In the genomic region with DNA sequence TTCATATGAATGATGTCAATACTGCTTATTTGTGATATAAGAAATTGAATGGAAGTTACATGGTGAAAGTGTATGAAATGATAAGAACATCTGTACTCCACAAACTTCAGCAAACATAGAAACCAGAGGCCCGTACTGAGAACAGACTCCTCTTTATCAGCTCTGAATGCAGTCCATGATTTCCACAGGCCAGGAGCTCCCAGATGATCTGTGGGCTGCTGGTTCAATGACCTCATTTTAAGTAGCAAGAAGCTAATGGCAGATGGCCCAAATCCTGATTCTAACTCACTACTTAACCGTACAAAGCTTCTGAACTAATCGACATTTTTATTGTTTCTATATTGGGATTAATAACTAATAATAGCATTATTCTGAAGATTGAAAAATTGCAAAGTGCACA, we compare ENCODE assay signal across 21 mouse cellular contexts. TPM values are rescaled to one million over a fixed set of nuclear protein-coding genes. Genes with fewer than 3 reads are reported as not detected.
DNase-seq lines count a peak whose midpoint lies in the region; ATAC-seq and TF ChIP-seq lines count a peak whose summit lies in the region.
"Had no signal": no experiment of that assay in that cellular context is flagged by ENCODE, and none has a peak within 500 bp of the region (broad histone marks: within the 10 kb centered on the region; RNA-seq: fewer than 3 reads in every experiment).

No protein-coding gene starts in this region.

- TF ChIP-seq POLR2A in liver, adult 2 months (IDR thresholded peaks at IDR 0.05; ENCODE audit: extremely low read depth, insufficient read depth, low read length) = no peak

- H3K4me2 ChIP-seq in heart, embryonic 11.5 days = no peak overlapping the region
- no peak overlapping the region for H3K4me2 ChIP-seq in neural tube, embryonic 15.5 days
- H3K4me2 ChIP-seq: embryonic facial prominence, embryonic 13.5 days; forebrain, embryonic 13.5 days; hindbrain, embryonic 14.5 days; intestine, embryonic 15.5 days had no signal

- no peaks in the 10 kb centered on the region for H3K4me1 ChIP-seq in heart, embryonic 11.5 days (ENCODE audit: control insufficient read depth, insufficient read depth, low read length)
- H3K4me1 ChIP-seq in liver, adult 2 months (ENCODE audit: control insufficient read depth, insufficient read depth, low read length) = no peaks in the 10 kb centered on the region
- peaks cover 6% of the 10 kb centered on the region; the same call in 1 of the 2 replicates for H3K4me1 ChIP-seq in neural tube, embryonic 15.5 days
- H3K4me1 ChIP-seq in limb, embryonic 10.5 days = peaks cover 28% of the 10 kb centered on the region
- H3K4me1 ChIP-seq: forebrain, embryonic 13.5 days; intestine, embryonic 15.5 days had no signal

- H3K4me3 ChIP-seq in heart, embryonic 11.5 days (ENCODE audit: low read depth, low read length) = no peak overlapping the region
- no peak overlapping the region for H3K4me3 ChIP-seq in liver, adult 2 months (ENCODE audit: insufficient read depth, low read depth, low read length)
- no peak overlapping the region for H3K4me3 ChIP-seq in neural tube, embryonic 15.5 days (replicated peaks)
- no peak overlapping the region for H3K4me3 ChIP-seq in limb, embryonic 10.5 days
- H3K4me3 ChIP-seq: embryonic facial prominence, embryonic 13.5 days; forebrain, embryonic 13.5 days; heart, adult 2 months; hindbrain, embryonic 10.5 days; intestine, embryonic 15.5 days had no signal

- H3K27ac ChIP-seq in heart, embryonic 11.5 days (ENCODE audit: low read depth, low read length) = no peak overlapping the region
- no peak overlapping the region for H3K27ac ChIP-seq in liver, adult 2 months (replicated peaks; ENCODE audit: insufficient read depth, low read depth, low read length)
- no peak overlapping the region for H3K27ac ChIP-seq in neural tube, embryonic 15.5 days (replicated peaks)
- H3K27ac ChIP-seq in limb, embryonic 10.5 days = no peak overlapping the region
- H3K27ac ChIP-seq: forebrain, embryonic 13.5 days; heart, adult 2 months; hindbrain, embryonic 10.5 days; hindbrain, embryonic 14.5 days; intestine, embryonic 15.5 days had no signal

- no peaks in the 10 kb centered on the region for H3K27me3 ChIP-seq in heart, embryonic 11.5 days (ENCODE audit: control insufficient read depth, insufficient read depth, low read length)
- H3K27me3 ChIP-seq in liver, adult 2 months (ENCODE audit: control insufficient read depth, insufficient read depth, low read length) = no peaks in the 10 kb centered on the region
- no peaks in the 10 kb centered on the region for H3K27me3 ChIP-seq in neural tube, embryonic 15.5 days (replicated peaks)
- no peaks in the 10 kb centered on the region for H3K27me3 ChIP-seq in limb, embryonic 10.5 days (ENCODE audit: low read depth, poor library complexity, severe bottlenecking)
- H3K27me3 ChIP-seq: embryonic facial prominence, embryonic 13.5 days; forebrain, embryonic 13.5 days; intestine, embryonic 15.5 days had no signal

- peak; percentile 94 for DNase-seq in heart, adult 11 months
- peak; percentile 9 for DNase-seq in liver, adult 2 months (ENCODE audit: extremely low read depth, low read depth, low spot score)
- no peak for DNase-seq in liver
- peak; percentile 11 to 23 for DNase-seq in heart, postnatal 14 days
- no peak for DNase-seq in layer of hippocampus, postnatal 36 days
- DNase-seq in limb, embryonic 10.5 days (ENCODE audit: low spot score) = no peak
- DNase-seq: adrenal gland, adult 2 months; adrenal gland, postnatal 25 days; cerebellum, adult 2 months; cerebellum, postnatal 25 days; gastrocnemius, postnatal 36 days; kidney, adult 18-20 months had no signal

- 54% methylated on average over 3 of the region's 3 CpGs for WGBS in heart, embryonic 11.5 days (ENCODE audit: insufficient replicate concordance)
- WGBS in liver, adult 2 months = 81% methylated on average over 3 of the region's 3 CpGs
- WGBS in neural tube, embryonic 15.5 days = 76% methylated on average over 3 of the region's 3 CpGs
- 89% methylated on average over 3 of the region's 3 CpGs for WGBS in limb, embryonic 10.5 days

- H3K36me3 ChIP-seq in heart, embryonic 11.5 days (ENCODE audit: control insufficient read depth, insufficient read depth, low read length) = no peaks in the 10 kb centered on the region
- no peaks in the 10 kb centered on the region for H3K36me3 ChIP-seq in liver, adult 2 months (ENCODE audit: control insufficient read depth, insufficient read depth, low read length)
- no peaks in the 10 kb centered on the region for H3K36me3 ChIP-seq in neural tube, embryonic 15.5 days
- H3K36me3 ChIP-seq in limb, embryonic 10.5 days = peaks cover 85% of the 10 kb centered on the region
- H3K36me3 ChIP-seq: embryonic facial prominence, embryonic 13.5 days; intestine, embryonic 15.5 days had no signal

- ATAC-seq in heart, embryonic 11.5 days (replicated peaks; ENCODE audit: insufficient number of reproducible peaks, low FRiP score, low TSS enrichment) = no peak
- ATAC-seq in neural tube, embryonic 15.5 days (ENCODE audit: low FRiP score) = no peak
- ATAC-seq: forebrain, embryonic 13.5 days; intestine, embryonic 15.5 days had no signal

- intact Hi-C loops in heart, postnatal 14 days (cut with DNase I) = no loop called here

- no peak for TF ChIP-seq CTCF in liver, adult 2 months (IDR thresholded peaks at IDR 0.05; ENCODE audit: low read depth, low read length)

- H3K9ac ChIP-seq in heart, embryonic 11.5 days (ENCODE audit: low read depth, low read length) = no peak overlapping the region
- H3K9ac ChIP-seq in liver, adult 2 months (ENCODE audit: low read depth, low read length) = no peak overlapping the region
- H3K9ac ChIP-seq in neural tube, embryonic 15.5 days (replicated peaks) = no peak overlapping the region
- H3K9ac ChIP-seq: embryonic facial prominence, embryonic 13.5 days; forebrain, embryonic 13.5 days; hindbrain, embryonic 14.5 days; intestine, embryonic 15.5 days had no signal

- H3K79me2 ChIP-seq in liver, adult 2 months (ENCODE audit: control insufficient read depth, insufficient read depth, low read length) = no peaks in the 10 kb centered on the region

- no peaks in the 10 kb centered on the region for H3K9me3 ChIP-seq in heart, embryonic 11.5 days (replicated peaks; ENCODE audit: control insufficient read depth, low read length)
- H3K9me3 ChIP-seq in neural tube, embryonic 15.5 days (replicated peaks) = no peaks in the 10 kb centered on the region
- no peaks in the 10 kb centered on the region for H3K9me3 ChIP-seq in limb, embryonic 10.5 days (replicated peaks)
- H3K9me3 ChIP-seq: embryonic facial prominence, embryonic 13.5 days; forebrain, embryonic 13.5 days; hindbrain, embryonic 10.5 days; intestine, embryonic 15.5 days had no signal

RNA-seq across cellular contexts. Expression of gene Frzb, which starts 33.0 kb away (rescaled TPM):
- 8.6 and 10.1 TPM in 2 replicates for polyA plus RNA-seq in heart, embryonic 11.5 days (2014; fragmentation: Nextera tagmentation; extraction: Ambion mirVana)
- total RNA-seq in liver, adult 2 months (2014; rRNA removed) = 0.74 and 1.6 TPM in 2 replicates
- 0.75 and 1.0 TPM in 2 replicates for polyA plus RNA-seq in liver, adult 2 months (2012; rRNA removed)
- 1 to 10 TPM; 5.4 to 6.0 TPM for total RNA-seq in heart, postnatal 14 days (2021)
- 10 to 100 TPM; 34.4 to 37.4 TPM for total RNA-seq in layer of hippocampus, postnatal 36 days (2021)
- polyA plus RNA-seq in neural tube, embryonic 15.5 days (2015; fragmentation: Nextera tagmentation; extraction: Ambion mirVana) = 40.3 and 44.0 TPM in 2 replicates
- 87.4 and 111 TPM in 2 replicates for polyA plus RNA-seq in limb, embryonic 10.5 days (2016; fragmentation: Nextera tagmentation; extraction: Ambion mirVana)
- total RNA-seq: MEL had no signal

Comparison
In these comparisons a context has a peak if more than half of its experiments do, and no peak if none do; other contexts are left out.
1. DNase-seq: peak in heart, adult 11 months (single experiment), liver, adult 2 months (single experiment) and heart, postnatal 14 days (2 of 2); none in liver (single experiment), layer of hippocampus, postnatal 36 days (0 of 2) and limb, embryonic 10.5 days (single experiment).